In genomic region chr9:35239734-35240133, GRCm38 (mm10) we compare ENCODE assay signal across 18 mouse cellular contexts. TPM values are rescaled to one million over a fixed set of nuclear protein-coding genes. Genes with fewer than 3 reads are reported as not detected.
DNase-seq lines count a peak whose midpoint lies in the region; ATAC-seq and TF ChIP-seq lines count a peak whose summit lies in the region.
"Had no signal": no experiment of that assay in that cellular context is flagged by ENCODE, and none has a peak within 500 bp of the region (broad histone marks: within the 10 kb centered on the region; RNA-seq: fewer than 3 reads in every experiment).

No protein-coding gene starts in this region.

- H3K27ac ChIP-seq in heart, adult 2 months: no peak overlapping the region
- no peak overlapping the region for H3K27ac ChIP-seq in liver, embryonic 14.5 days
- no peak overlapping the region for H3K27ac ChIP-seq in liver, embryonic 11.5 days (ENCODE audit: low read depth, low read length)
- H3K27ac ChIP-seq: forebrain, embryonic 12.5 days; limb, embryonic 15.5 days had no signal

- TF ChIP-seq CTCF in heart, adult 2 months (IDR thresholded peaks at IDR 0.05): peak; percentile 30
- peak; percentile 32; the same call in 1 of the 2 replicates for TF ChIP-seq CTCF in liver, embryonic 14.5 days (IDR thresholded peaks at IDR 0.05; ENCODE audit: low read depth)

- TF ChIP-seq EP300 in heart, adult 2 months (IDR thresholded peaks at IDR 0.05; ENCODE audit: insufficient read depth, low read depth, low read length): no peak
- no peak for TF ChIP-seq EP300 in liver, embryonic 14.5 days (IDR thresholded peaks at IDR 0.05; ENCODE audit: low read depth)

- H3K4me2 ChIP-seq in liver, embryonic 14.5 days (ENCODE audit: low read depth): no peak overlapping the region
- no peak overlapping the region for H3K4me2 ChIP-seq in liver, embryonic 11.5 days
- H3K4me2 ChIP-seq: forebrain, embryonic 12.5 days; limb, embryonic 15.5 days had no signal

- TF ChIP-seq POLR2A in heart, adult 2 months (IDR thresholded peaks at IDR 0.05; ENCODE audit: insufficient read depth, low read depth, low read length): no peak

- WGBS in heart, adult 2 months: 72% methylated on average over 1 of the region's 1 CpGs
- WGBS in liver, embryonic 14.5 days (ENCODE audit: insufficient replicate concordance): 68% methylated on average over 1 of the region's 1 CpGs
- 71% methylated on average over 1 of the region's 1 CpGs for WGBS in liver, embryonic 11.5 days

- ATAC-seq in liver, embryonic 14.5 days (ENCODE audit: insufficient read depth): no peak
- ATAC-seq in liver, embryonic 11.5 days (replicated peaks; ENCODE audit: low FRiP score): no peak

- no peaks in the 10 kb centered on the region for H3K9me3 ChIP-seq in liver, embryonic 14.5 days (ENCODE audit: control insufficient read depth, low read length)
- H3K9me3 ChIP-seq in liver, embryonic 11.5 days (ENCODE audit: control insufficient read depth, low read length): no peaks in the 10 kb centered on the region
- H3K9me3 ChIP-seq: forebrain, embryonic 12.5 days; limb, embryonic 15.5 days had no signal

- intact Hi-C loops in heart, adult 2 months (cut with DNase I): no loop called here
- intact Hi-C loops in heart, postnatal 25 days (cut with DNase I): no loop called here

- H3K79me2 ChIP-seq in heart, adult 2 months (replicated peaks; ENCODE audit: control insufficient read depth, insufficient read depth, low read length): no peaks in the 10 kb centered on the region

- no peaks in the 10 kb centered on the region for H3K27me3 ChIP-seq in heart, adult 2 months (ENCODE audit: control insufficient read depth, insufficient read depth, low read length)
- H3K27me3 ChIP-seq in liver, embryonic 14.5 days (ENCODE audit: control insufficient read depth, insufficient read depth, low read length): no peaks in the 10 kb centered on the region
- H3K27me3 ChIP-seq in liver, embryonic 11.5 days (replicated peaks; ENCODE audit: control insufficient read depth, insufficient read depth, low read length): no peaks in the 10 kb centered on the region
- H3K27me3 ChIP-seq: forebrain, embryonic 12.5 days; limb, embryonic 15.5 days had no signal

- DNase-seq in heart, adult 2 months: no peak
- DNase-seq in heart, postnatal 25 days (ENCODE audit: low spot score): no peak
- DNase-seq in liver, embryonic 14.5 days (ENCODE audit: low read depth in 3 of 3, low spot score in 3 of 3): no peak
- no peak for DNase-seq in liver, embryonic 11.5 days (ENCODE audit: low spot score)
- DNase-seq in 416B (ENCODE audit: low read depth): peak; percentile 50
- peak; percentile 7 for DNase-seq in induced T-regulatory cell, adult 2 months (ENCODE audit: low read depth)
- no peak for DNase-seq in thymus, postnatal 14 days
- DNase-seq: adrenal gland, postnatal 25 days; cerebellum, adult 8-10 months; embryo, embryonic 11 days; heart, adult 18-20 months; heart, postnatal 14 days; kidney, postnatal 10 days; right cerebral cortex, adult 18-20 months; spleen, adult 18-20 months; thymus, postnatal 4 days had no signal

- H3K4me3 ChIP-seq in heart, adult 2 months: no peak overlapping the region
- no peak overlapping the region for H3K4me3 ChIP-seq in liver, embryonic 14.5 days (ENCODE audit: insufficient read depth in 1 of 2, low read depth in 2 of 2, low read length in 2 of 2)
- H3K4me3 ChIP-seq in liver, embryonic 11.5 days (ENCODE audit: low read depth, low read length): no peak overlapping the region
- H3K4me3 ChIP-seq: forebrain, embryonic 12.5 days; limb, embryonic 15.5 days had no signal

- H3K4me1 ChIP-seq in heart, adult 2 months (ENCODE audit: control insufficient read depth, insufficient read depth, low read length): no peaks in the 10 kb centered on the region; the same call in 1 of the 2 replicates
- no peaks in the 10 kb centered on the region for H3K4me1 ChIP-seq in liver, embryonic 14.5 days (replicated peaks; ENCODE audit: control insufficient read depth in 2 of 2, insufficient read depth in 2 of 2, low read length in 1 of 2)
- H3K4me1 ChIP-seq in liver, embryonic 11.5 days (replicated peaks; ENCODE audit: control insufficient read depth, insufficient read depth, low read length): no peaks in the 10 kb centered on the region
- H3K4me1 ChIP-seq: forebrain, embryonic 12.5 days; limb, embryonic 15.5 days had no signal

- peaks cover 6% of the 10 kb centered on the region for H3K36me3 ChIP-seq in heart, adult 2 months (ENCODE audit: control insufficient read depth, insufficient read depth, low read length)
- no peaks in the 10 kb centered on the region for H3K36me3 ChIP-seq in liver, embryonic 14.5 days (replicated peaks; ENCODE audit: control insufficient read depth, insufficient read depth, low read depth)
- H3K36me3 ChIP-seq in liver, embryonic 11.5 days (ENCODE audit: control insufficient read depth, insufficient read depth, low read length): no peaks in the 10 kb centered on the region

- H3K9ac ChIP-seq in heart, adult 2 months (ENCODE audit: low read depth, low read length): no peak overlapping the region
- no peak overlapping the region for H3K9ac ChIP-seq in liver, embryonic 14.5 days (replicated peaks)
- H3K9ac ChIP-seq in liver, embryonic 11.5 days (ENCODE audit: low read depth, low read length): no peak overlapping the region
- H3K9ac ChIP-seq: forebrain, embryonic 12.5 days; limb, embryonic 15.5 days had no signal

RNA-seq across cellular contexts. Expression of gene Fam118b, which starts 27.9 kb away (rescaled TPM):
- total RNA-seq in heart, adult 2 months (2021): 10 to 100 TPM; 15.2 to 15.9 TPM
- polyA plus RNA-seq in heart, adult 2 months (2012; rRNA removed): 13.8 and 17.3 TPM in 2 replicates
- total RNA-seq in heart, postnatal 25 days (2021): 10 to 100 TPM; 15.0 to 15.9 TPM
- polyA plus RNA-seq in liver, embryonic 14.5 days (2012; rRNA removed): 4.2 and 7.4 TPM in 2 replicates
- 11.1 and 13.8 TPM in 2 replicates for polyA plus RNA-seq in liver, embryonic 14.5 days (2014; fragmentation: Nextera tagmentation; extraction: Ambion mirVana)
- polyA plus RNA-seq in liver, embryonic 11.5 days (2014; fragmentation: Nextera tagmentation; extraction: Ambion mirVana): 30.4 and 31.3 TPM in 2 replicates

RNA-seq across cellular contexts. Expression of gene Rpusd4, which starts 27.9 kb away (rescaled TPM):
- 10 to 100 TPM; 12.2 to 12.7 TPM for total RNA-seq in heart, adult 2 months (2021)
- polyA plus RNA-seq in heart, adult 2 months (2012; rRNA removed): 10.9 and 12.0 TPM in 2 replicates
- total RNA-seq in heart, postnatal 25 days (2021): 10 to 100 TPM; 11.5 to 13.0 TPM
- 7.6 and 8.9 TPM in 2 replicates for polyA plus RNA-seq in liver, embryonic 14.5 days (2012; rRNA removed)
- polyA plus RNA-seq in liver, embryonic 14.5 days (2014; fragmentation: Nextera tagmentation; extraction: Ambion mirVana): 11.4 and 15.3 TPM in 2 replicates
- polyA plus RNA-seq in liver, embryonic 11.5 days (2014; fragmentation: Nextera tagmentation; extraction: Ambion mirVana): 34.6 and 36.3 TPM in 2 replicates

RNA-seq across cellular contexts. Expression of gene Foxred1, which starts 28.9 kb away (rescaled TPM):
- total RNA-seq in heart, adult 2 months (2021): 10 to 100 TPM; 70.4 to 75.6 TPM
- polyA plus RNA-seq in heart, adult 2 months (2012; rRNA removed): 56.8 and 100 TPM in 2 replicates
- 10 to 100 TPM; 94.3 to 94.4 TPM for total RNA-seq in heart, postnatal 25 days (2021)
- polyA plus RNA-seq in liver, embryonic 14.5 days (2012; rRNA removed): 16.2 and 18.4 TPM in 2 replicates
- 14.4 and 16.7 TPM in 2 replicates for polyA plus RNA-seq in liver, embryonic 14.5 days (2014; fragmentation: Nextera tagmentation; extraction: Ambion mirVana)
- 55.4 and 57.2 TPM in 2 replicates for polyA plus RNA-seq in liver, embryonic 11.5 days (2014; fragmentation: Nextera tagmentation; extraction: Ambion mirVana)

RNA-seq across cellular contexts. Expression of gene Tirap, which starts 39.6 kb away (rescaled TPM):
- total RNA-seq in heart, adult 2 months (2021): 1 to 10 TPM; 4.9 to 6.5 TPM
- polyA plus RNA-seq in heart, adult 2 months (2012; rRNA removed): 9.5 and 11.0 TPM in 2 replicates
- total RNA-seq in heart, postnatal 25 days (2021): 1 to 10 TPM; 6.1 to 6.5 TPM
- polyA plus RNA-seq in liver, embryonic 14.5 days (2012; rRNA removed): 3.2 TPM in 2 replicates
- 4.8 and 4.9 TPM in 2 replicates for polyA plus RNA-seq in liver, embryonic 14.5 days (2014; fragmentation: Nextera tagmentation; extraction: Ambion mirVana)
- 10.5 and 11.0 TPM in 2 replicates for polyA plus RNA-seq in liver, embryonic 11.5 days (2014; fragmentation: Nextera tagmentation; extraction: Ambion mirVana)

RNA-seq across cellular contexts. Expression of gene Srpr, which starts 39.8 kb away (rescaled TPM):
- 10 to 100 TPM; 82.4 to 96.3 TPM for total RNA-seq in heart, adult 2 months (2021)
- polyA plus RNA-seq in heart, adult 2 months (2012; rRNA removed): 67.6 and 105 TPM in 2 replicates
- total RNA-seq in heart, postnatal 25 days (2021): 100 to 1,000 TPM in 1 of 2 experiments, 10 to 100 TPM in 1; 87.9 to 100 TPM
- polyA plus RNA-seq in liver, embryonic 14.5 days (2012; rRNA removed): 25.4 and 28.8 TPM in 2 replicates
- polyA plus RNA-seq in liver, embryonic 14.5 days (2014; fragmentation: Nextera tagmentation; extraction: Ambion mirVana): 53.8 and 54.6 TPM in 2 replicates
- 98.7 and 108 TPM in 2 replicates for polyA plus RNA-seq in liver, embryonic 11.5 days (2014; fragmentation: Nextera tagmentation; extraction: Ambion mirVana)

Comparison
In these comparisons a context has a peak if more than half of its experiments do, and no peak if none do; other contexts are left out.
1. DNase-seq: peak in 416B (single experiment) and induced T-regulatory cell, adult 2 months (single experiment); none in heart, adult 2 months (0 of 2), heart, postnatal 25 days (single experiment), liver, embryonic 14.5 days (0 of 3), liver, embryonic 11.5 days (single experiment) and thymus, postnatal 14 days (single experiment).